Mouse (Mus musculus): ENCODE results near the gene Rassf4.

DNA sequence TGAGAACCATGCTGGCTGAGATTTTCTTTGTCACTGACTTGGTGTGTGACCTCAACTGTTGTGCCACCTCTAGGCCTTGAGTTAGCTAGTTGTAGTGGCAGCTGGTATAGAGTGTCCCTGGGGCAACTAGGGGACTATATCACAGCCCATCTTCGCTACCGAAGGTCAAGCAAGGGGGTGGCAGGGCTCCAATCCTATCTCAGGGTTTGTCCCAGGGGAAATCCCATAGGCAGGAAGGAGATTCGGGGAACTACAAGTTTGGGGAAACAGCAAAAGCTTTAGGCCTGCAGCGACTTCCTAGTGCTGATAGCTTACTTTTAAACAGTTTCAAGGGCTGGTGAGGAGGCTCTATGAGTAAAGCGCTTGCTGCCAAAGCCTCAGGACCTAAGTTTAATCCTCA lies 1.4 kb downstream of the Rassf4 start:
- TF ChIP-seq CTCF (IDR thresholded peaks at IDR 0.05; ENCODE audit: low read depth, low read length) (no peak), POLR2A (IDR thresholded peaks at IDR 0.05; ENCODE audit: extremely low read depth, insufficient read depth, low read length) (no peak)

Measured in liver, adult 2 months (tissue).